ENCODE assay signal across 12 mouse cellular contexts in the genomic region with DNA sequence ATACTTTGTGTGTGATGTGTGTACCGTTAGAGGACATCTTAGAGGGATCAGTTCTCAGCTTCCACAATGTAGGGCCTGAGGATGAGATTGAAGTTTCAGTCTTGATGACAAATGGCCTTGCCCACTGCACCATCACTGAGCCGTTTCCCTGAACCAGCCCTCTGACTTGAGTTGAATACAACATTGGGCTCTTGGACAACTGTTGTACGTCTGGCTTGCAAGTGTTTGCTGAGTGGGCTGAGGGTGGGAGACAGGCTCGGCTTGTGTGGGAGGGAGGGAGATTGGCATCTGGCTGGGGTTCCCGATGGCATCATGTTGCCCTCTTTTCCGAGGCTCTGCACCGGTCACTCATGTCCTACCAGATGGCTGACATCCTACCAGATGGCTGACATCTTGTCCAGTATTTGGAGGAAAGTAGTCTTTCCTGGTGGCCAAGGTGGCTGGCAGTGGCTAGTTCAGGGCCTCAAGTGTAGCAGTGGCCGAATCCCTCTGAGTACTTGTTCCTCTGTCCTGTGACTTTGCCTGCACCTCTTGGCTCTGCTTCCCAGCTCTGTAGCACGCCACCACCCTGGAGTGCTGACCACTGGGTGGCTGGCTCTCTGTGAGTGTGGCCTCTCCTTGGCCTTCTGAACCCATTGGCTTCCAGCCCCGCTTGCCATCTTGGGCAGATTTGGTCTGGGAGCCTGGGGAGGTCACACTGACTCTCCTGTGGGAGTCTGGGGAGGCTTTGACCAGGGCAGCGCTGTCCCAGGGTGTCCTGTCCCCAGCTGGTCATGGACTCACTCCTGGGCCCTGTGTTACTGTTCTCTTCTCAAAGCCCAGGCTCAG. TPM values are rescaled to one million over a fixed set of nuclear protein-coding genes. Genes with fewer than 3 reads are reported as not detected.
DNase-seq lines count a peak whose midpoint lies in the region; ATAC-seq lines count a peak whose summit lies in the region.
"Had no signal": no experiment of that assay in that cellular context is flagged by ENCODE, and none has a peak within 500 bp of the region (broad histone marks: within the 10 kb centered on the region; RNA-seq: fewer than 3 reads in every experiment).

No protein-coding gene starts in this region.

- 74% methylated on average over 11 of the region's 11 CpGs for WGBS in embryonic facial prominence, embryonic 10.5 days
- 53% methylated on average over 11 of the region's 11 CpGs for WGBS in hindbrain, embryonic 16.5 days
- 63% methylated on average over 11 of the region's 11 CpGs for WGBS in neural tube, embryonic 13.5 days

- no peaks in the 10 kb centered on the region for H3K9me3 ChIP-seq in embryonic facial prominence, embryonic 10.5 days
- no peaks in the 10 kb centered on the region for H3K9me3 ChIP-seq in hindbrain, embryonic 16.5 days (ENCODE audit: control insufficient read depth, low read length)
- H3K9me3 ChIP-seq in neural tube, embryonic 13.5 days = no peaks in the 10 kb centered on the region
- H3K9me3 ChIP-seq: heart, embryonic 12.5 days had no signal

- DNase-seq in kidney, adult 8-10 months = peak; percentile 32 to 69
- no peak for DNase-seq in kidney, postnatal 4 days
- DNase-seq in embryonic facial prominence, embryonic 10.5 days (ENCODE audit: low spot score) = no peak
- no peak for DNase-seq in urinary bladder, postnatal 4 days (ENCODE audit: low spot score in 2 of 2)
- DNase-seq in right cerebral cortex, postnatal 4 days = no peak
- DNase-seq in testis, postnatal 10 days (ENCODE audit: low spot score) = no peak
- DNase-seq: lung, postnatal 4 days had no signal

- no peak overlapping the region for H3K4me2 ChIP-seq in hindbrain, embryonic 16.5 days (ENCODE audit: low read length)
- H3K4me2 ChIP-seq in neural tube, embryonic 13.5 days = peak overlapping the region; percentile 71; the same call in 1 of the 2 replicates

- H3K4me3 ChIP-seq in embryonic facial prominence, embryonic 10.5 days = 0 out of 2 replicates have a peak overlapping the region, but pooled peaks have one; percentile 18
- no peak overlapping the region for H3K4me3 ChIP-seq in hindbrain, embryonic 16.5 days (ENCODE audit: low read length)
- H3K4me3 ChIP-seq in neural tube, embryonic 13.5 days = no peak overlapping the region

- no peaks in the 10 kb centered on the region for H3K36me3 ChIP-seq in embryonic facial prominence, embryonic 10.5 days (replicated peaks)
- H3K36me3 ChIP-seq in hindbrain, embryonic 16.5 days (ENCODE audit: control insufficient read depth, insufficient read depth, low read length) = no peaks in the 10 kb centered on the region
- H3K36me3 ChIP-seq in neural tube, embryonic 13.5 days = no peaks in the 10 kb centered on the region
- H3K36me3 ChIP-seq: heart, embryonic 12.5 days had no signal

- H3K27ac ChIP-seq in embryonic facial prominence, embryonic 10.5 days (replicated peaks) = peak overlapping the region; percentile 63; the same call in 1 of the 2 replicates
- peak overlapping the region; percentile 54 for H3K27ac ChIP-seq in hindbrain, embryonic 16.5 days (ENCODE audit: low read depth, low read length)
- peak overlapping the region; percentile 94; the same call in 1 of the 2 replicates for H3K27ac ChIP-seq in neural tube, embryonic 13.5 days (replicated peaks)
- H3K27ac ChIP-seq: kidney, postnatal 0 days had no signal

- peaks cover 65% of the 10 kb centered on the region for H3K4me1 ChIP-seq in embryonic facial prominence, embryonic 10.5 days
- H3K4me1 ChIP-seq in hindbrain, embryonic 16.5 days (ENCODE audit: control insufficient read depth, insufficient read depth, low read depth, low read length) = peaks cover 34% of the 10 kb centered on the region
- peaks cover 61% of the 10 kb centered on the region for H3K4me1 ChIP-seq in neural tube, embryonic 13.5 days (replicated peaks)

- no peak for ATAC-seq in hindbrain, embryonic 16.5 days
- ATAC-seq in neural tube, embryonic 13.5 days (ENCODE audit: low read depth) = no peak

- peaks cover 82% of the 10 kb centered on the region for H3K27me3 ChIP-seq in embryonic facial prominence, embryonic 10.5 days (replicated peaks; ENCODE audit: low read depth, poor library complexity, severe bottlenecking)
- no peaks in the 10 kb centered on the region for H3K27me3 ChIP-seq in hindbrain, embryonic 16.5 days (replicated peaks; ENCODE audit: control insufficient read depth, insufficient read depth, low read length)
- H3K27me3 ChIP-seq in neural tube, embryonic 13.5 days = no peaks in the 10 kb centered on the region

- H3K9ac ChIP-seq in hindbrain, embryonic 16.5 days (ENCODE audit: low read depth, low read length) = no peak overlapping the region
- peak overlapping the region; percentile 87 for H3K9ac ChIP-seq in neural tube, embryonic 13.5 days
- H3K9ac ChIP-seq: heart, embryonic 12.5 days had no signal

RNA-seq across cellular contexts. Expression of a gene that starts 9.3 kb away (rescaled TPM):
- polyA plus RNA-seq in embryonic facial prominence, embryonic 10.5 days (2016; fragmentation: Nextera tagmentation; extraction: Ambion mirVana) = not detected in 2 replicates
- polyA plus RNA-seq in hindbrain, embryonic 16.5 days (2015; fragmentation: Nextera tagmentation; extraction: Ambion mirVana) = 0.14 TPM in 1 of 2 replicates, not detected in the other
- not detected in 2 replicates for polyA plus RNA-seq in neural tube, embryonic 13.5 days (2015; fragmentation: Nextera tagmentation; extraction: Ambion mirVana)
- polyA plus RNA-seq: heart, embryonic 12.5 days; limb, embryonic 14.5 days had no signal

Comparison
In these comparisons a context has a peak if more than half of its experiments do, and no peak if none do; other contexts are left out.
1. DNase-seq: peak in kidney, adult 8-10 months (2 of 2); none in kidney, postnatal 4 days (0 of 2), embryonic facial prominence, embryonic 10.5 days (single experiment), urinary bladder, postnatal 4 days (0 of 2), right cerebral cortex, postnatal 4 days (single experiment) and testis, postnatal 10 days (single experiment).
2. Peak in every context shown above with its lines, with median percentiles within 50 percentile points of each other: H3K27ac ChIP-seq.